Mouse (Mus musculus): ENCODE measurements around the gene Pcnx.

GRCm38 (mm10) chr12:81828355-81828754, 31.5 kb upstream of the Pcnx start:
- TF ChIP-seq CTCF (conservative IDR thresholded peaks at IDR 0.05; ENCODE audit: low read length) (no peak), POU5F1 (IDR thresholded peaks at IDR 0.05; ENCODE audit: borderline replicate concordance, low read length) (no peak)
